Mouse (Mus musculus) megakaryocyte progenitor cell, adult 5-6 weeks (primary cell): Measurements from ENCODE around the gene Fkrp. TPM values are rescaled to one million over a fixed set of nuclear protein-coding genes. Genes with fewer than 3 reads are reported as not detected.

Experiments used
- total RNA-seq, 2 experiments: library from RNA; stranded (forward) in 1 of 2; stranded (reverse) in 1 of 2; fragments of 157-497, 149-512 nt in 1 of 2; fragments of 200-1000 nt in 1 of 2; gene quantifications; 2 replicates each; pipeline versions ENCODE4 v1.2.3 to v1.2.4; 2015 to 2017

Fkrp gene
- total RNA-seq, 2 experiments from 2014 or later: 9.8 to 11.5 TPM

Other genes with a start within 250 kb of the Fkrp start
- gene Arhgap35, start 201.7 kb downstream of the Fkrp start, total RNA-seq (2015): 9.1 and 9.2 TPM in 2 replicates
- gene Arhgap35, start 201.7 kb downstream of the Fkrp start, total RNA-seq (2017): 4.6 and 6.7 TPM in 2 replicates
- not detected in 2 replicates for gene Ceacam15, start 141.0 kb downstream of the Fkrp start, total RNA-seq (2015)
- gene Ceacam15, start 141.0 kb downstream of the Fkrp start, total RNA-seq (2017): not detected in 2 replicates
- gene Ceacam9, start 94.8 kb downstream of the Fkrp start, total RNA-seq (2015): not detected in 2 replicates
- gene Ceacam9, start 94.8 kb downstream of the Fkrp start, total RNA-seq (2017): not detected in 2 replicates
- gene Ap2s1, start 78.3 kb downstream of the Fkrp start, total RNA-seq (2015): 162 and 164 TPM in 2 replicates
- gene Ap2s1, start 78.3 kb downstream of the Fkrp start, total RNA-seq (2017): 73.9 and 88.7 TPM in 2 replicates
- gene Slc1a5, start 35.4 kb downstream of the Fkrp start, total RNA-seq (2015): 73.2 and 79.5 TPM in 2 replicates
- gene Slc1a5, start 35.4 kb downstream of the Fkrp start, total RNA-seq (2017): 39.1 and 48.3 TPM in 2 replicates
- 28.2 and 39.0 TPM in 2 replicates for gene Strn4, start 843 bp downstream of the Fkrp start, total RNA-seq (2015)
- gene Strn4, start 843 bp downstream of the Fkrp start, total RNA-seq (2017): 40.0 and 43.5 TPM in 2 replicates
- 6.2 and 8.8 TPM in 2 replicates for gene Prkd2, start 26.2 kb upstream of the Fkrp start, total RNA-seq (2015)
- 6.0 and 8.8 TPM in 2 replicates for gene Prkd2, start 26.2 kb upstream of the Fkrp start, total RNA-seq (2017)
- not detected in 2 replicates for gene Dact3, start 58.6 kb upstream of the Fkrp start, total RNA-seq (2015)
- gene Dact3, start 58.6 kb upstream of the Fkrp start, total RNA-seq (2017): 0.04 and 0.17 TPM in 2 replicates
- not detected in 2 replicates for gene Gng8, start 75.1 kb upstream of the Fkrp start, total RNA-seq (2015)
- not detected in 2 replicates for gene Gng8, start 75.1 kb upstream of the Fkrp start, total RNA-seq (2017)
- 2.1 and 2.6 TPM in 2 replicates for gene Ptgir, start 89.8 kb upstream of the Fkrp start, total RNA-seq (2015)
- gene Ptgir, start 89.8 kb upstream of the Fkrp start, total RNA-seq (2017): 1.8 and 4.0 TPM in 2 replicates
- 125 and 150 TPM in 2 replicates for gene Calm3, start 107.4 kb upstream of the Fkrp start, total RNA-seq (2015)
- gene Calm3, start 107.4 kb upstream of the Fkrp start, total RNA-seq (2017): 419 and 440 TPM in 2 replicates
- not detected in 2 replicates for gene Pnmal2, start 128.0 kb upstream of the Fkrp start, total RNA-seq (2015)
- 0.20 TPM in 1 of 2 replicates, not detected in the other for gene Pnmal2, start 128.0 kb upstream of the Fkrp start, total RNA-seq (2017)
- not detected in 2 replicates for gene Pnmal1, start 142.9 kb upstream of the Fkrp start, total RNA-seq (2015)
- not detected in 2 replicates for gene Pnmal1, start 142.9 kb upstream of the Fkrp start, total RNA-seq (2017)
- 0.67 TPM in 1 of 2 replicates, not detected in the other for gene Gm42372, start 166.4 kb upstream of the Fkrp start, total RNA-seq (2015)
- 0.20 TPM in 1 of 2 replicates, not detected in the other for gene Gm42372, start 166.4 kb upstream of the Fkrp start, total RNA-seq (2017)
- gene Ccdc8, start 176.0 kb upstream of the Fkrp start, total RNA-seq (2015): 1.1 and 1.3 TPM in 2 replicates
- gene Ccdc8, start 176.0 kb upstream of the Fkrp start, total RNA-seq (2017): 3.8 and 6.0 TPM in 2 replicates
- 74.8 and 80.5 TPM in 2 replicates for gene Ppp5c, start 211.2 kb upstream of the Fkrp start, total RNA-seq (2015)
- gene Ppp5c, start 211.2 kb upstream of the Fkrp start, total RNA-seq (2017): 68.3 and 78.9 TPM in 2 replicates
- 1.6 and 2.1 TPM in 2 replicates for gene Hif3a, start 245.7 kb upstream of the Fkrp start, total RNA-seq (2015)
- 0.21 and 0.78 TPM in 2 replicates for gene Hif3a, start 245.7 kb upstream of the Fkrp start, total RNA-seq (2017)